Mouse (Mus musculus) naive thymus-derived CD4-positive, alpha-beta T cell, adult 5 months (primary cell): Measurements from ENCODE around the gene Lipe. TPM values are rescaled to one million over a fixed set of nuclear protein-coding genes. Genes with fewer than 3 reads are reported as not detected.

Source experiments
- polyA plus RNA-seq: library from polyadenylated mRNA; unstranded; fragments of 100-300 nt; shearing (Covaris generic); gene quantifications from one replicate; pipeline ENCODE4 v1.2.1, GENCODE M21; 2017

Lipe gene
- polyA plus RNA-seq, result 9.5 TPM

GRCm38 (mm10) chr7:25398610-25399009, at the start of gene Lipe:
TSS of gene Lipe (minus strand) at chr7:25398710.

GRCm38 (mm10) chr7:25412833-25413441, 14.4 kb upstream of the Lipe start, which contains the start of gene Cxcl17:
TSS of gene Cxcl17 (minus strand) at chr7:25412886.

GRCm38 (mm10) chr7:25369058-25369749, 29.3 kb downstream of the Lipe start, which contains the start of gene Cnfn:
TSS of gene Cnfn (minus strand) at chr7:25369724.

Other genes starting within 250 kb of the Lipe start
- gene Pou2f2, start 219.0 kb downstream of the Lipe start, polyA plus RNA-seq, result 7.1 TPM
- gene Dedd2, start 178.1 kb downstream of the Lipe start, polyA plus RNA-seq, result 133 TPM
- gene Zfp526, start 177.3 kb downstream of the Lipe start, polyA plus RNA-seq, result 2.0 TPM
- 90.3 TPM for gene Gsk3a, start 160.9 kb downstream of the Lipe start, polyA plus RNA-seq
- 7.3 TPM for gene Erf, start 147.9 kb downstream of the Lipe start, polyA plus RNA-seq
- gene Cic, start 131.0 kb downstream of the Lipe start, polyA plus RNA-seq, result 43.5 TPM
- gene Pafah1b3, start 100.7 kb downstream of the Lipe start, polyA plus RNA-seq, result 9.6 TPM
- not detected for gene Prr19, start 97.3 kb downstream of the Lipe start, polyA plus RNA-seq
- not detected for gene Tmem145, start 92.6 kb downstream of the Lipe start, polyA plus RNA-seq
- gene Megf8, start 81.5 kb downstream of the Lipe start, polyA plus RNA-seq, result not detected
- gene Cnfn, start 29.0 kb downstream of the Lipe start, polyA plus RNA-seq, result not detected
- gene Cxcl17, start 14.2 kb upstream of the Lipe start, polyA plus RNA-seq, result not detected
- gene Ceacam1, start 78.9 kb upstream of the Lipe start, polyA plus RNA-seq, result 0.40 TPM
- not detected for gene Ceacam2, start 141.1 kb upstream of the Lipe start, polyA plus RNA-seq
- not detected for gene Erich4, start 217.2 kb upstream of the Lipe start, polyA plus RNA-seq
- gene Dmac2, start 220.7 kb upstream of the Lipe start, polyA plus RNA-seq, result 91.4 TPM
- gene B3gnt8, start 227.9 kb upstream of the Lipe start, polyA plus RNA-seq, result 0.49 TPM